Mouse (Mus musculus) small intestine, adult 2 months (tissue): ENCODE data around the gene Rere. TPM values are rescaled to one million over a fixed set of nuclear protein-coding genes. Genes with fewer than 3 reads are reported as not detected.

ENCODE experiments used
- H3K27ac ChIP-seq: fragments of 200-500 bp; 2 replicates; pipeline ENCODE4 v1.5.1; 2012; ENCODE audit warnings: low read depth, low read length, control low read depth, inconsistent platforms; ENCODE audit not compliant: insufficient read depth
- H3K27me3 ChIP-seq: fragments of 200-500 bp; 2 replicates; pipeline ENCODE4 v1.6.1; 2012; ENCODE audit warnings: mild to moderate bottlenecking, moderate library complexity, low read length, inconsistent platforms; ENCODE audit not compliant: control insufficient read depth, insufficient read depth
- H3K36me3 ChIP-seq: fragments of 200-500 bp; 2 replicates; pipeline ENCODE4 v1.6.1; 2012; ENCODE audit warnings: mild to moderate bottlenecking, low read length, control low read depth, inconsistent platforms; ENCODE audit not compliant: control insufficient read depth, insufficient read depth
- H3K4me1 ChIP-seq: fragments of 200-500 bp; 2 replicates; pipeline ENCODE4 v1.6.1; 2012; ENCODE audit warnings: low read length, inconsistent platforms, mixed read lengths; ENCODE audit not compliant: control insufficient read depth, insufficient read depth, insufficient read length
- H3K4me3 ChIP-seq: fragments of 200-500 bp; 2 replicates; pipeline ENCODE4 v1.5.1; 2012; ENCODE audit warnings: low read depth, mild to moderate bottlenecking, control low read depth, inconsistent platforms, low read length, moderate library complexity
- CTCF ChIP-seq: fragments of 200-500 bp; IDR thresholded peaks from 2 replicates; pipeline ENCODE4 v1.5.1; 2012; ENCODE audit warnings: low read depth, mild to moderate bottlenecking, control low read depth, inconsistent platforms, low read length, moderate library complexity, mixed read lengths; ENCODE audit not compliant: insufficient replicate concordance, insufficient read length; ENCODE audit errors: extremely low read depth
- POLR2A ChIP-seq: fragments of 200-500 bp; IDR thresholded peaks from 2 replicates; pipeline ENCODE4 v1.6.1; 2012; ENCODE audit warnings: low read depth, mild to moderate bottlenecking, control low read depth, inconsistent platforms, low read length, moderate library complexity
- WGBS: fragments of 180-500 bp; shearing (Covaris S2); methylation state at CpG from one replicate; pipeline ENCODE4 v1.1.7; 2018; 5-methylcytosine and 5-hydroxymethylcytosine counted together
- polyA plus RNA-seq: library from polyadenylated mRNA; depleted of rRNA; stranded (reverse); fragments of >200 nt; gene quantifications from 2 replicates; pipeline ENCODE4 v1.2.3, GENCODE M21; 2012

Rere gene
- polyA plus RNA-seq, 1 experiment: 72.8 TPM

DNA sequence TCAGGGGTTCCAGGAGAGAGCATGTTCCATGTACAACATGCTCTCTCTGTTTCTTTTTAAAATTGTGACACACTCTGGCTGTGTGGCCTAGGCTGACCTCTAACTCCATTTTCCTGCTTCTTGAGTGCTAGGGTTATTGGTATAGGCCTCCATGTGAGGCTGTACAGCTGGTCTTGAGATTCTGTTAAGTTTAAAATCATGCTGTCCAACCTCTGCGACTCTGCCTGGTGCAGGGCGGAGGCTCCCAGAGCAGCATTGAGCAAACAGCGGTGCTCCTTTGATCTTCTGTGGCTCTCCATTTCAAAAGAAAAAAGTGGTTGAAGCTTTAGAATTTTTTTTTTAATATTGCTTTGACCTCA is 302.3 kb downstream of the Rere start:
- WGBS: 17% methylated on average over 3 of the region's 3 CpGs
- Histone ChIP-seq H3K27ac (peak overlapping the region; percentile 95), H3K4me1 (peaks cover 40% of the 10 kb centered on the region), H3K27me3 (no peaks in the 10 kb centered on the region), H3K36me3 (peaks cover 4% of the 10 kb centered on the region), H3K4me3 (0 out of 2 replicates have a peak overlapping the region, but pooled peaks have one; percentile 0)
- TF ChIP-seq CTCF (no peak), POLR2A (no peak)

DNA sequence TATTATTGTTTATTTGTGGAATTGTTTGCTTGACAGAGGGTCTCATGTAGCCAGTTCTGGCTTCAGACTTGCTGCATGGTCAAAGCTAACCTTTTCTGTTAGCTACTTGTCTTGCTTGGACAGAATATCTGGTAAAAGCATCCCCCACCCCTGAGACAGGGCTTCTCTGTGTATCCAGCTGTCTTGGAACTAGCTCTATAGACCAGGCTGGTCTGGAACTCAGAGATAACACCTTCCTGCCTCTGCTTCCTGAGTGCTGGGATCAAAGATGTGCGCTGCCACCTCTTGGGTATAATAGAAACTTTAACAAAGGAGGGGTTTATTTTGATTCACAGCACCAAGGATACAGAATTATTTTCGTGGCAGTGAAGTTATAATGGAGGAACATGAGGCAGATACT is 304.4 kb downstream of the Rere start:
- Histone ChIP-seq H3K27ac (no peak overlapping the region), H3K4me1 (peaks cover 39% of the 10 kb centered on the region), H3K27me3 (no peaks in the 10 kb centered on the region), H3K4me3 (no peak overlapping the region), H3K36me3 (no peaks in the 10 kb centered on the region)
- TF ChIP-seq POLR2A (no peak), CTCF (no peak)
- WGBS: 71% methylated on average over 2 of the region's 2 CpGs

DNA sequence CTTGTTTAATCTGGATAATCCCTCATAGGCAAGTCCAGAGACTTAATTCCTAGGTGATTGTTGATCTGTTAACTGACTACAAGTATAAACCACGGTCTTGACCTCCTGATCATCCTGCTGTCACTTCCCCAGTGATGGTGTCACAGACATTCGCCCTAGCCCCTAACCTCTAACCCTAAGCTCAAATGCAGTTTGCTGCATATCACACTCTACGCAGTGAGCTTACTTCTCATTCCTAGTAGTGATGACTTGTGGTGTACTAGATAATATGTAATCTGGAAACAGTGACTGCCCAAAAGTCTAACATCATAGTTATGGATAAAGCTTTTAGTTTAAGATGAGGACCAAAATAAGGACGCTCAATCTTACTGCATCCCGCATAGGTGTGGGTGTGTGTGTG is 304.8 kb downstream of the Rere start:
- H3K27me3 ChIP-seq: no peaks in the 10 kb centered on the region
- TF ChIP-seq CTCF (no peak), POLR2A (no peak)
- no peak overlapping the region for H3K27ac ChIP-seq
- H3K36me3 ChIP-seq: peaks cover under 1% of the 10 kb centered on the region; the same call in 1 of the 2 replicates
- 77% methylated on average over 5 of the region's 5 CpGs for WGBS
- H3K4me3 ChIP-seq: no peak overlapping the region
- peaks cover 39% of the 10 kb centered on the region for H3K4me1 ChIP-seq

DNA sequence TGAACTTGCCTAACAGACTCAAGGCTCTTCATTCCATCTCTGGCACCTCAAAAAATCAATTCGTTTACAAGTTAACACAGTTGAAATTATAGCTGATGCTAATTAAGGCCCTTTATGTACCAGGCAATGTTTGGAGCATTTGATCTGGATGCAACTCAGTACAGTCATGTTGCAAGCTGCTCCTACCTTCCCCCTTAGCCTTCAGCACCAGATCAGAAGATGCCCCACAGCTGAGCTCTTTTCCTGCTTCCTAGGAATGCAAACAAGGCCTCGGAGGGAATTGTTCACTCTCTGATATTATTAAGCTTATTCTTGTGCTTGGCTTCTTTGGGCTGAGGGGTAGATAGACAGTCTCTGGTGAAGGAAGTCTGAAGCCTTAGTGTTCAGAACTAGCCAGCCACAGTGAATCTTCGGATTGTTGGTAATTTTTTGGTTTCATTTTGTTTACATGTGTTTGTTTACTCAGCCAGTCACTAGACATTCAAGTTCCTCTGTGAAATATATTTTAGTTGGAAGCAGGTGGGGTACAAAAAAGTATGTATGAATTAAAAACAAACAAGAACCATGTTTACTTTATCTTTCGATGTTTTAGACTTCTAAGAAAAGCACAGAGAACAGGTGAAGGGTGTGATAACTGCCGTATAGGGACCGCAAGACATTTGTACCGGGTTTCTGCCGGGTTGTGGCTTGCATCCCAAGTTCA is 306.3 kb downstream of the Rere start:
- 16% methylated on average over 8 of the region's 8 CpGs for WGBS
- Histone ChIP-seq H3K27me3 (no peaks in the 10 kb centered on the region), H3K27ac (peak overlapping the region; percentile 42; the same call in 1 of the 2 replicates), H3K36me3 (peaks cover 3% of the 10 kb centered on the region; the same call in 1 of the 2 replicates), H3K4me1 (peaks cover 45% of the 10 kb centered on the region), H3K4me3 (no peak overlapping the region)
- TF ChIP-seq POLR2A (no peak), CTCF (no peak)

DNA sequence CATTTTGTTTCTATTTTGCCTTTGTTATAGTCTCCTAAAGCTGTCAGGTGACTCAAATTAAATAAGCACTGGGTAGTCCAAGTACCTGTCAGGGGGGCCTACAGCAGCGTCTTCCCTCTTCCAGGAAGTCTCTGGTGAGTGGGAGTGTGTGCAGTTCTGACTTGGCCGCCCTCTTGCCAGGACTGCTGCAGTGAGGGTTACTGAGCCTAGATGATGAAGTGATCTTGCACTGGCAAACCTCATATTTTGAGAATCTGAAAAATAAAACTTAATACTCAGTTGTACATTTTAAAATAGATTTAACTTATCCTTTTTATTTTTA is 306.8 kb downstream of the Rere start:
- Histone ChIP-seq H3K36me3 (peaks cover 3% of the 10 kb centered on the region; the same call in 1 of the 2 replicates), H3K27ac (no peak overlapping the region), H3K4me3 (no peak overlapping the region), H3K4me1 (peaks cover 43% of the 10 kb centered on the region), H3K27me3 (no peaks in the 10 kb centered on the region)
- TF ChIP-seq POLR2A: no peak
- no peak for TF ChIP-seq CTCF
- 36% methylated on average over 2 of the region's 2 CpGs for WGBS

DNA sequence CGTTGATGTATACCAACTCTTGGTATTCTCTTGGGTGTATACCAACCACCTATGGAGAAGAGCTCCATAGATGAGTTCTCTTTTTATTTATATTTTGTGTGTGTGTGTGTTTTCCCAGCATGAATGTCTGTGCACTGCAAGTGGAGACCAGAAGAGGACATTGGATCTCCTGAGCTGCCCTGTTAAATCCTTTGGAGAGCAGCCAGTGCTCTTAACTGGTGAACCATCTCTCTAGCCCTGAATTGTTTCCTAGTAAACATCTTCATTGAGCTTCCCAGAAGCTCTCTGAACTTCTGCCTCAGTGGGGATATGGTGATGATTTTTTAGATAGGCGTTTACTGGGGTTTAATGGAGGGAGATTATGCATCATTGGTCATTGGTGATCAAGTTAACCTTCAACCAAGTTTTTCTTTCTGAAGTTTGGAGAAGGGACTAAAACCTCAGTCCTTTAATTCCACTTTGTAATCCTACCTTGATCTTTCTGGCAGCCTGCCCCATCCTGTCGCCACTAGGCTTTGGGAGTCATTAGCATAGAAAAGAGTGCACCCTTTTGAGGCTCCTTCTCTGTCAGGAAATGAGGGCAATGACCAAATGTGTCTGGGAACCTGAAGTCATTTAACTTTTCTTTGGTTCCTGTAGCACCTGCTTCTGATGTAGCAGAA is 309.3 kb downstream of the Rere start:
- H3K4me1 ChIP-seq: peaks cover 36% of the 10 kb centered on the region
- no peaks in the 10 kb centered on the region for H3K27me3 ChIP-seq
- no peak overlapping the region for H3K27ac ChIP-seq
- TF ChIP-seq CTCF: no peak
- no peak for TF ChIP-seq POLR2A
- H3K36me3 ChIP-seq: peaks cover 3% of the 10 kb centered on the region; the same call in 1 of the 2 replicates
- no peak overlapping the region for H3K4me3 ChIP-seq
- WGBS: 26% methylated on average over 3 of the region's 3 CpGs

DNA sequence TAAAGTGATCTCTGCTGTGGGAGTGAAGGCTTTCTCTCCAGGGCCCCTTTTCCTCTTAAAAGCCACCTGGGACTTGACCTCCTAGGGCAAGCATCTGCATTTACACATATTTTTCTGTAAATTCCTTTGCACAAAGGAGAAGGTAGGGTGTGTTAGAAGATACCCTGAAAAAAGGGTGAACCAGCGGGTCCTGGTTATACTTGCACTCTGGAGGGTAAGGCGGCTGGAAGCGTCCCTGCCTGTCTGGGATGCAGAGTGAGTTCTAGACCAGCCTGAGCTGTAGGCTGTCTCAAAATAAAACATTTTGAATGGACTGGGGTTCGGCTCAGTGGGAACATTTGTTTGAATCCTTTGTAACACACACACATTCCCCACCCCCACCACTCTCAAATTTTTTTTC is 310.2 kb downstream of the Rere start:
- TF ChIP-seq POLR2A: no peak
- no peak overlapping the region for H3K27ac ChIP-seq
- 64% methylated on average over 4 of the region's 4 CpGs for WGBS
- H3K36me3 ChIP-seq: peaks cover 3% of the 10 kb centered on the region; the same call in 1 of the 2 replicates
- no peak overlapping the region for H3K4me3 ChIP-seq
- H3K4me1 ChIP-seq: peaks cover 41% of the 10 kb centered on the region
- H3K27me3 ChIP-seq: no peaks in the 10 kb centered on the region
